Mouse (Mus musculus): ENCODE data around the gene Sh3bp2.

DNA sequence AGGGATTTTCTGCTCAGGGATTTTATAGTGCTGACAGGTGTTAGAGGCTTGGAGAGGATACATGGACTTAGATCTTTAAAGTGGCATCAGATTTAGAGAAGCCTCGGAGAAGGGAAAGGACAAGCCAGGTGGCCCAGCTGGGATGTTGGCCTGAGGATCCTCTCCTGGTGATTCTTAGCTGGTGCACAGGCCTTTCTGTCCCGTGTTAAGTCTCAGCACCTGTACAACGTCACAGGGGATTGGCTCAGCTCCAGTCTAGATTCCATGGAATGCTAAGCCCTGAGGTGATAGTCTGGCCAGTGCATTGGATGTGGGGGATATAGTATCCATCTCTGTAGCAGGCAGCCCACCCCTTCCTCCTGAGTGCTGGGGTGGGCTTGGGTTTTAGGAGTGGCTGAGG lies 82.6 kb downstream of the Sh3bp2 start:
- TF ChIP-seq CTCF (conservative IDR thresholded peaks at IDR 0.05; ENCODE audit: low read length) (no peak), POU5F1 (IDR thresholded peaks at IDR 0.05; ENCODE audit: borderline replicate concordance, low read length) (no peak)

Data from E14TG2a.4 (cell line).